Mouse (Mus musculus): ENCODE measurements around the gene Mpzl1.

GRCm38 (mm10) chr1:165665758-165666157, 31.4 kb upstream of the Mpzl1 start:
- TF ChIP-seq CTCF (IDR thresholded peaks at IDR 0.05) = no peak
- TF ChIP-seq EP300 (IDR thresholded peaks at IDR 0.05) = no peak
